Mouse (Mus musculus) activated CD4-positive, CD25-positive, alpha-beta regulatory T cell, adult 4 months (primary cell): Measurements from ENCODE around the gene Kti12. TPM values are rescaled to one million over a fixed set of nuclear protein-coding genes. Genes with fewer than 3 reads are reported as not detected.
A peak's percentile ranks its signal among the peaks of the same experiment; 100 is the strongest.

Source experiments
- ATAC-seq: one replicate; pipeline ENCODE4 v1.8.0; 2017
- polyA plus RNA-seq, 2 experiments: library from polyadenylated mRNA; unstranded; fragments of 100-300 nt; shearing (Covaris generic); gene quantifications; one replicate each; pipeline ENCODE4 v1.2.1; 2017

Gene Kti12
- polyA plus RNA-seq, 2 experiments from 2014 or later: 12.7 to 13.4 TPM

DNA sequence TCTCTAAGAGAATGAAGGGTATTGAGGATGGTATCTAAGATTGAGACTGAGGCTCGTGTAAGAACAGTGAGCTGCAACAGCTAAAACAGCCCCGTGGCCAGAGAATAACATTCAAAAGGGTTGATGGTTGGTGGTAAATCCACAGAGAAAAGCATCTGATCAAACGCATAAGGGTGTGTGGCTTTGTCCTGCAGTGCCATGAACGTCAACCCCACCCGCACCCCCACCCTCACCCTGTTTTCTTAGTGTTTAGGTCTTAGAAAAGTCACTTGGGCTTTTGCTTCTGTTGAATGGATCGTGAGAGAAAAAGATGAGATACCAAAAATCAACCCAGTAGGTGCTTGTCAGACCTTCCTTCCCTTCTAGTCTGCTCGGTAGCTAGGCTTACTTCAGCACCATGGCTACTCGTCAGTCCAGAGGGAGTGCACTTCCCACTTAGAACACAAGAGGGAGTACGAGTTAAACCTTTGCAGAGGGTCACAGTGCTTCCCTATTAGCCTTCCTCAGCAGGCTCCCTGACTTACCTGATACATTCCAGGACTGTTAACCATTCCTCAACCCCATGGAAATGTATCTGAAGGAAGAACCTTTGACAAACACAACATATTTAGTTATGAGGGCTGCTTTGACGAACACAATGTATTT, 22.3 kb downstream of the Kti12 start:
- peak; percentile 54 for ATAC-seq

GRCm38 (mm10) chr4:108873746-108874145, 26.2 kb downstream of the Kti12 start:
- no peak for ATAC-seq

- no peak for ATAC-seq
These were observed 30.3 kb downstream of the Kti12 start for GRCm38 (mm10) chr4:108877901-108878300.

GRCm38 (mm10) chr4:108878963-108879822, 31.6 kb downstream of the Kti12 start, which contains the start of gene Rab3b:
TSS of gene Rab3b (plus strand) at chr4:108879063.
- ATAC-seq: peak; percentile 75

GRCm38 (mm10) chr4:108883815-108884214, 36.2 kb downstream of the Kti12 start:
- ATAC-seq: no peak

DNA sequence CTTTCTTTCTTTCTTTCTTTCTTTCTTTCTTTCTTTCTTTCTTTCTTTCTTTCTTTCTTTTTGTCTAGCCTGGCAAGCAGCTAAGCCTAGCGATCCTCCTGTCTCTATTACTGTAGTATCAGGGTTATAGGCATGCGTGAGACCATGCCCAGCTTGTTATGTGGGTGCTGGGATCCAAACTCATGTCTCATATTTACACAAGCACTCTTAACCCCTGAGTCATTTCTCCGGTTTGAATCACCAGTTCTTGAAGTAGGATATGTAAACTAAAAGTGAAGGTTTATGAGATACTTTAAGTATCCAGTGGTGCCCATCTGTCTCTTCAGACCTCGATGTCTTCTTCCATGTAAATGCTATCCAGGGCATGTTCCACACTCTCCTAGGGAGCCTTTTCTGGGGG, 39.9 kb downstream of the Kti12 start:
- no peak for ATAC-seq

DNA sequence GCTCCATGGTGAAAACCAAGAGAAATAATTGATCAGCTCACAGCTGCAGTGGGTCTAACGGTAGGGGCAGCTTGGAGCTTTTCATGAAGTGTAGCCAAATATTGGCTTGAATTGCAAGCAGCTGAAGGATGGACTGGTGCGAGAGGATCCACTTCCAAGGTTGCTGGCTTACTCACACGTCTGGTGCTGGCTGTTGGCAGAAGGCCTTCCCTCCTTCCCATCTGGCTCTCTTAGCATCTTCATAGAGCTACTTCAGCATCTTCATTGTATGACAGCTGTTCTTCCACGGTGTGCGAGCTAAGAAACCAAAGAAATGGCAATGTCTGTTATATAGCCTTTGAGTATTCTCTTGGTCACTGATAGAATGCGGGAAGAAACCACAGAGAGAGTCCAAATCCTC, 43.3 kb downstream of the Kti12 start:
- ATAC-seq: no peak

Other genes starting within 250 kb of the Kti12 start
- gene Cc2d1b, start 227.8 kb upstream of the Kti12 start, polyA plus RNA-seq: 10 to 100 TPM; 23.4 to 34.7 TPM
- gene 3110021N24Rik, start 128.1 kb upstream of the Kti12 start, polyA plus RNA-seq: not detected
- under 1 TPM; 0.42 to 0.69 TPM for gene Zfyve9, start 67.0 kb upstream of the Kti12 start, polyA plus RNA-seq
- gene Btf3l4, start 14.2 kb upstream of the Kti12 start, polyA plus RNA-seq: 10 to 100 TPM; 72.3 to 73.4 TPM
- 10 to 100 TPM; 58.5 to 69.9 TPM for gene Txndc12, start 13.2 kb upstream of the Kti12 start, polyA plus RNA-seq
- gene A730015C16Rik, start 834 bp downstream of the Kti12 start, polyA plus RNA-seq: under 1 TPM in 1 of 2 experiments, not detected in 1; 0.29 TPM
- gene Rab3b, start 31.3 kb downstream of the Kti12 start, polyA plus RNA-seq: not detected
- gene Nrd1, start 152.9 kb downstream of the Kti12 start, polyA plus RNA-seq: 10 to 100 TPM; 44.1 to 47.8 TPM